Mouse (Mus musculus): ENCODE data around the gene Nxpe5.

GRCm38 (mm10) chr5:138275216-138276050, 49.7 kb downstream of the Nxpe5 start:
- TF ChIP-seq CTCF (IDR thresholded peaks at IDR 0.05; ENCODE audit: low read depth): no peak
- TF ChIP-seq EP300 (IDR thresholded peaks at IDR 0.05; ENCODE audit: low read depth): no peak

All from liver, postnatal 0 days (tissue).